Mouse (Mus musculus) embryonic facial prominence, embryonic 11.5 days (tissue): ENCODE measurements around the gene Itpripl1. TPM values are rescaled to one million over a fixed set of nuclear protein-coding genes. Genes with fewer than 3 reads are reported as not detected.

Experiments used
- polyA plus RNA-seq: library from polyadenylated mRNA; unstranded; fragments of >200 nt; fragmentation: Nextera tagmentation; extraction: Ambion mirVana; gene quantifications from 2 replicates; pipeline ENCODE4 v1.2.1, GENCODE M21; 2014

Gene Itpripl1
- polyA plus RNA-seq, 1 experiment from 2014 or later = 15.9 TPM

Other genes starting within 250 kb of the Itpripl1 start
- gene Sppl2a, start 210.2 kb downstream of the Itpripl1 start, polyA plus RNA-seq = 32.0 and 36.0 TPM in 2 replicates
- 8.7 and 9.3 TPM in 2 replicates for gene Ap4e1, start 134.7 kb downstream of the Itpripl1 start, polyA plus RNA-seq
- gene Blvra, start 72.8 kb downstream of the Itpripl1 start, polyA plus RNA-seq = 34.6 and 35.6 TPM in 2 replicates
- 131 and 132 TPM in 2 replicates for gene Ncaph, start 9.5 kb downstream of the Itpripl1 start, polyA plus RNA-seq
- 2.3 and 2.6 TPM in 2 replicates for gene 1810024B03Rik, start 64.8 kb upstream of the Itpripl1 start, polyA plus RNA-seq
- 104 and 107 TPM in 2 replicates for gene Snrnp200, start 64.9 kb upstream of the Itpripl1 start, polyA plus RNA-seq
- 54.8 and 65.2 TPM in 2 replicates for gene Ciao1, start 104.4 kb upstream of the Itpripl1 start, polyA plus RNA-seq
- 19.5 and 20.7 TPM in 2 replicates for gene Tmem127, start 104.5 kb upstream of the Itpripl1 start, polyA plus RNA-seq
- 82.8 and 84.0 TPM in 2 replicates for gene Stard7, start 126.8 kb upstream of the Itpripl1 start, polyA plus RNA-seq
- gene Dusp2, start 192.7 kb upstream of the Itpripl1 start, polyA plus RNA-seq = 4.2 and 4.4 TPM in 2 replicates
- 0.10 and 0.11 TPM in 2 replicates for gene Astl, start 195.2 kb upstream of the Itpripl1 start, polyA plus RNA-seq
- gene Adra2b, start 219.8 kb upstream of the Itpripl1 start, polyA plus RNA-seq = 1.9 TPM in 2 replicates